Mouse (Mus musculus): ENCODE measurements around the gene Palm.

- TF ChIP-seq POLR2A (IDR thresholded peaks at IDR 0.05; ENCODE audit: borderline replicate concordance, low read depth, low read length) (no peak), CTCF (IDR thresholded peaks at IDR 0.05; ENCODE audit: low read depth, low read length) (no peak)
These were observed 28.1 kb upstream of the Palm start for GRCm38 (mm10) chr10:79765228-79765745.
